Mouse (Mus musculus) left cerebral cortex, adult 18-20 months (tissue): ENCODE measurements at regions not wholly inside any gene's neighbourhood (a gene's known extent, or its start where the extent isn't known, plus 50 kb on each side); places are given as distances from the start of the nearest gene placed in this dataset.
A peak's percentile ranks its signal among the peaks of the same experiment; 100 is the strongest.
"Not testable (repeated sequence)": the region's sequence is repeated elsewhere in the genome, so short reads cannot be mapped to it uniquely, and the experiment has no call there.

Experiments
- DNase-seq, 2 experiments: peaks; one replicate each; pipeline ENCODE4 v3.0.0; 2021 to 2022; ENCODE audit warnings: low spot score in 2 of 2, mixed read lengths in 1 of 2

GRCm38 (mm10) chr12:11037951-11038350 lies 112.9 kb downstream of the Kcns3 start:
- DNase-seq, result no peak

- no peak for DNase-seq
Measured at GRCm38 (mm10) chr12:11020571-11021545, 130.0 kb downstream of the Kcns3 start.

DNA sequence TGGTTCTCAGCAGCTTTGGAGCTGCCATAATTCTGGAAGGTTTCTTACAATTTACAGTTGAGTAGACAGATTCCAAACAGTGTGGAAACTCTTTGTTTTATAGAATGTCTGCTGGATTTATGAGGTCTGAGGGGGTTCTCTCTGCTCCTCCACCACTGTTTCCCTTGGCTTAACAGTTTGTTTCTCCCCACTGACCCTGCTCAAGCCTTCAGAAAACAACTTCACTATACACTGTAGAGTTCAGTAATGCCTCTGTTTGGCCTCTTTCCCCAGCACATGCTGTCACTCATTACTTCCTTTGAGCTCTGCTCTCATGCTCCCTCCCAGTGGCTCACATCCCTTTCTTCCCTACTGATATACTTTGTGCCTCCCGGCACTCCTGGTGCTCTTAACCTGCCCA lies 139.7 kb downstream of the Kcns3 start:
- no peak for DNase-seq

DNA sequence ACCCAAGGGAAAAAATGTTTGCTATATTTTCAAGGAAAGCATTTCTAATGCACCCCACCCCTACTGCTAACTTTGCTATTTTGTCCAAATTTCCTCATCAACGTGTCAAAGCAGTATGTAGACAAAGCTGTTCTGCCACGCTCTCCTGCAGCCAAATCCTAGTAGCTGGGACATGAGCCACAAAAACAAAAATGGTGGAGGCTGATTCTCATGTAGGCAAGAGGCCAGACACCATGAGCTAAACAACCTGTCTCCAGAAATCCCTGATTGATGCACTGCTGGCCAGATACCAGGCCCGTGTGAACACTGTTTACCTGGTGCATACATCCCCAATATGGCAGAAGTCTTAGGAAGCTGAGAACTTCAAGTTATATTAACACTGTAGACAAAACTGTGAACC lies 166.6 kb downstream of the Kcns3 start:
- no peak for DNase-seq

GRCm38 (mm10) chr12:10949184-10949583 lies 201.7 kb downstream of the Kcns3 start:
- no peak for DNase-seq

DNA sequence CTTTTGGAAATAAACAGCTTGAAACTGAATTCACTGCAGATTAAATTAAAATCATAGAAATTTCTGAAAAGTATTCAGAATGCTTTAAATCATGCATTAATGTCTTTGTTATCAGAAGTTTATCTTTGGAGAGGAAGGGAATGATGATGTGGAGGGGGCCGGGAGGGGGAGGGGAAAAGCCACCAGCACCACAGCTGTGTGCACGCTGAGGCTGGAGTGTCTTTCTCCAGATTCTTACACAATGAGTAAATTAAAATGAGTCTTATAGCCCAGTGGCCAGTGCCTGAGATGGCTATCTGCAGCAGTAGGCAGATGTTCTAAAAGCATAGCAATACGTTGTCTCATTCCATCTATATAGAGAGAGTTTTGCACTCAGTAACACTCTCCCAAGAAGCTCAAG lies 209.8 kb downstream of the Kcns3 start:
- no peak for DNase-seq

GRCm38 (mm10) chr12:10900054-10900453 lies 250.8 kb downstream of the Kcns3 start:
- not testable (repeated sequence) for DNase-seq

GRCm38 (mm10) chr12:10878791-10879190 lies 272.1 kb downstream of the Kcns3 start:
- DNase-seq, result no peak

DNA sequence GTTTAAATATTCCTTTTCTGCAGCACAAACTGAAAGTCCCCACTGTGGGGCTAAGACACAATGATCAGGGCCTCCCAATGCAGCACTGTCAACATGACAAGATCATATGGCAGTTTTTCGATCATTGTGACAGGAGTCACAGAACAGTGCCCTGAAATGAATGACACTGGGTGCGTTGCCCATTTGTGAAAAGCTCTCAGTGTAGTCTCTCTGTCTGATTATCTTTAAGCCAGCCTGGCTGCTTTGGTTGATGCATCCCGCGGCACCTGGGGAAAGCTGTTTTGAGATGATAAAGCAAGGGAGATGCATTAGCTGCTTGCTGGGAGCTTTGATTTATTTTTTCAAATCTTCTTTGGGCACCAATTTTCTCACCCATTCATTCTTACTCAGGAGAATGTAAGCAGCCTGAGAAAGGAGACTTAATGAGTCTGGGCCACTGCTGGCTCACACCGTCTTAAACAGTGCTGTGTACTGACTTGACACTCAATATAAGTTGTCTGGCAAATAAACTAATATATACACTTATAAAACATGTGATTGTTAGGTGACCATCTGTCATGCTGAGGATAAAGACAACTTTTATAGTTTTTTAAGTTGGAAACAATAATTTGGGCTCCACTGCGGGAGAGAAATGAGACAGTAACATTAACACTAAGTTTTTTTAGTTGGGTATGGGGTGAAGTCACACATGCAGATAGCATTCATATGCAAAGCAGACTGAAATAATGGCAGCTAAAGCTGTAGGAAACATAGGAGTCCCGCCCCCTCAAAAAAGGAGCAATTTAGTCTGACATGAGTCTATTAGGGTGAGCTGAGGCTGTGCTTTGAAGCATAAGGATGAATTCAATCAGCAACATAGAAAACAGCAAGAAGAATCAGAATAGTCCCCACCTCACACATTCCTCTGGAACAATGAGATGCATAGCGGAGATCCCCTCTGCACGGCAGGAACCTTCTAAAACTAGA lies 276.0 kb downstream of the Kcns3 start:
- DNase-seq, result no peak

GRCm38 (mm10) chr12:10873716-10874401 lies 277.0 kb downstream of the Kcns3 start:
- DNase-seq, result peak in 1 of 2 experiments; percentile 9

GRCm38 (mm10) chr12:10867674-10868635 lies 282.9 kb downstream of the Kcns3 start:
- peak in 1 of 2 experiments; percentile 4 for DNase-seq

- DNase-seq, result peak; percentile 42 to 57
Measured at GRCm38 (mm10) chr12:10866907-10867538, 283.8 kb downstream of the Kcns3 start.

- no peak for DNase-seq
Measured at GRCm38 (mm10) chr12:10865294-10865693, 285.6 kb downstream of the Kcns3 start.

DNA sequence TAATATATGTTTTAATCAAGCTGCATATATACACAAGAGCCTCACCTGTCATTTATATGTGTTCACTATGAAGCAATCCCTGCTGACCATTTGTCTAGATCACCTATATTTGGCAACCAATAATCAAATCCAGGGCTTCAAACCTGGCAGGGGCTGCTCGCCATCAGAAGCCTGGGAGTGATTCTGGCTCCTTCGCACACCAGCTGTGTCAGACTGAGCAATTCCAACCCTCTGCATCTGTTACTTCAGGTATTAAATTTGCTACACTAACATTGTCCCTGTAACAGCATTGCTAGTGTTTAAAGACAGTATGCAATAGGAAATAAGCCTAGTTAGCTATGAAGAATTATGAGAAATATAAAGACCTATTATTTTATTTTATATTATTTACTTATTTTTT lies 330.5 kb downstream of the Kcns3 start:
- no peak for DNase-seq

DNA sequence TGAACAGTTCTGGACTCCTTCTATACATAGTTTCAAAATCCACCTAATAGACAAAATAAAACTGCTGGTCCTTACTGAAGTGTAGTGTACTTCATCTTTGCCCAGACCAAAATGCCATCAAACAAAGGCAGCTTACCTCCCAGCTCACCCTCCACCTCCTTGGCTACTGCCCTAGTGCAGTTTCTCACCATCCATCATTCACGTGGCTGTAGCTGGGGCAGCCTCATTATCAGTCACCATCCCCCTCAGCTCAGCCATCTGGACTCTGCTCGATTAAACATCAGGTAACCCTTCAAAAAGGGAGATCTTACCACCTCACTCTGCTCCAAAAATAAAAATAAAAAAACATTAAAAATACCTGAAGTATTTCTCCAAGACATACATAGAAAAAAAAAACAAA lies 332.8 kb downstream of the Kcns3 start:
- DNase-seq, result no peak

GRCm38 (mm10) chr12:10817516-10817915 lies 333.3 kb downstream of the Kcns3 start:
- DNase-seq, result no peak

- no peak for DNase-seq
Measured at GRCm38 (mm10) chr12:10810597-10810996, 340.3 kb downstream of the Kcns3 start.

DNA sequence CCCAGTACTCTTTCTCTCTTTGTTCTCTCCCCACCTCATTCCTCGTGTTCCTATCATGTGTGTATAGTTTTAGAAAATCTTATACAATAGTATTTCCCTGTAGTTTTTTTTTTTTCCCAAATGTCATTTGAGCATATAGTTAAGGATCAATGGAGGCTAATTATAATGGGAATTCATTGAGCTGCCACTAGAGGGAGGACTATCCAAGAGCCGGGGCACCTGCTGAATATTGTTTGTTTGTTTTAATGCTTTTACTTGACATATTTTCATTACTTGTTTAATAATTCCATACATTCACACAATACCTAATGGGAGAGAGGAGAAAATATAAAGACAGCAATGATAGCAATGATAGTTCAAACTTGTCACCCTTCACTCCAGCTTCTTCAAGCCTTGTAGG lies 346.4 kb downstream of the Kcns3 start:
- DNase-seq, result no peak
